Mouse (Mus musculus): ENCODE data around the gene Fhl3. TPM values are rescaled to one million over a fixed set of nuclear protein-coding genes. Genes with fewer than 3 reads are reported as not detected.
A peak's percentile ranks its signal among the peaks of the same experiment; 100 is the strongest.

Gene Fhl3
- 3.8 and 5.8 TPM in 2 replicates for polyA plus RNA-seq (2012; rRNA removed)

DNA sequence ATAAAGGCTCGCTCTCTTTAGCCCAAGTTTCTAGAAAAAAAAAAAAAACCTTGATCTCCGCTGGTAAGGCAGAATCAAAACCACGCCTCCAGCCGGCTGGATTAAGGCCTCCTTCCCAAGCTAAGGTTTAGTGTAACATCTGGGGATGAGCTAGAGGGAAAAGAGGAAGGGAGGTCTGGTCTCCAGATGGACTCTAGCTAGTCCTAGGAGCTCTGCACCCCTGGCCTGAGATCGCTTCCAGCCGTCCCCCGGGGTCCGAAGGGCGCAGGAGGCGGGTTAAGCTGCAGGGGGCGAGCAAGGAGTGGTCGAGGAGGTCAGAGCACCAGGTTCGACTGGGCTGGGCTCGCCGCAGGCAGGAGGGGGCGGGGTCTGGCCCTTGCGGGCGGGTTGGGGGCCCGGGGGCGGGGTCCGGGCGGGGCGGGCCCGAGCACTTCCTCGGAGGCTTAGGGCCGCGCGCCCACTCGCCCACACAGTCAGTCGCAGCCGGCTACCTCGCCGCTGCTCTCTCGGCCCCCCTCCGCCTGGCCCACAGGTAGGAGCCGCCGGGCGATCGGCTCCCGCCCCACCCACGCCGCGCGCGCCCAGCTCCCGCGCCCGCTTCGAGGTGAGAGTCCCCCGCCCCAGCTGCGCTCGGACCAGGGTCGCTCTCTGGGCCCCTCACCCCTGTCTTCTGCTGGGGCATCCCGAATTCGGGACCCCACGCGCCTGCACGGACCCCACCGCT is at the start of gene Fhl3:
Fhl3 (plus strand) TSS at position 454 of the 724 bp plus-strand sequence.
- peak; percentile 43 for DNase-seq (ENCODE audit: low read depth)
- TF ChIP-seq CTCF (IDR thresholded peaks at IDR 0.05; ENCODE audit: borderline replicate concordance, extremely low read depth, insufficient read depth, insufficient read length) = no peak
- TF ChIP-seq POLR2A (IDR thresholded peaks at IDR 0.05; ENCODE audit: borderline replicate concordance, extremely low read depth, insufficient read depth, insufficient read length, poor library complexity, severe bottlenecking) = no peak

GRCm38 (mm10) chr4:124652886-124653285 is 47.6 kb upstream of the Fhl3 start:
- DNase-seq (ENCODE audit: low read depth) = peak; percentile 52
- TF ChIP-seq CTCF (IDR thresholded peaks at IDR 0.05; ENCODE audit: borderline replicate concordance, extremely low read depth, insufficient read depth, insufficient read length) = no peak
- no peak for TF ChIP-seq POLR2A (IDR thresholded peaks at IDR 0.05; ENCODE audit: borderline replicate concordance, extremely low read depth, insufficient read depth, insufficient read length, poor library complexity, severe bottlenecking)

- DNase-seq (ENCODE audit: low read depth) = no peak
- TF ChIP-seq CTCF (IDR thresholded peaks at IDR 0.05; ENCODE audit: borderline replicate concordance, extremely low read depth, insufficient read depth, insufficient read length) = no peak
These were observed 44.0 kb upstream of the Fhl3 start, which contains the start of gene Pou3f1 for GRCm38 (mm10) chr4:124656518-124656853. Gene Pou3f1 (plus strand): TSS chr4:124656807.

- TF ChIP-seq CTCF (IDR thresholded peaks at IDR 0.05; ENCODE audit: borderline replicate concordance, extremely low read depth, insufficient read depth, insufficient read length) (no peak), POLR2A (IDR thresholded peaks at IDR 0.05; ENCODE audit: borderline replicate concordance, extremely low read depth, insufficient read depth, insufficient read length, poor library complexity, severe bottlenecking) (no peak)
- peak; percentile 96 for DNase-seq (ENCODE audit: low read depth)
These were observed 43.4 kb upstream of the Fhl3 start for GRCm38 (mm10) chr4:124656854-124657650.

GRCm38 (mm10) chr4:124657781-124658180 is 42.7 kb upstream of the Fhl3 start:
- TF ChIP-seq CTCF (IDR thresholded peaks at IDR 0.05; ENCODE audit: borderline replicate concordance, extremely low read depth, insufficient read depth, insufficient read length) (no peak), POLR2A (IDR thresholded peaks at IDR 0.05; ENCODE audit: borderline replicate concordance, extremely low read depth, insufficient read depth, insufficient read length, poor library complexity, severe bottlenecking) (no peak)
- DNase-seq (ENCODE audit: low read depth) = no peak

DNA sequence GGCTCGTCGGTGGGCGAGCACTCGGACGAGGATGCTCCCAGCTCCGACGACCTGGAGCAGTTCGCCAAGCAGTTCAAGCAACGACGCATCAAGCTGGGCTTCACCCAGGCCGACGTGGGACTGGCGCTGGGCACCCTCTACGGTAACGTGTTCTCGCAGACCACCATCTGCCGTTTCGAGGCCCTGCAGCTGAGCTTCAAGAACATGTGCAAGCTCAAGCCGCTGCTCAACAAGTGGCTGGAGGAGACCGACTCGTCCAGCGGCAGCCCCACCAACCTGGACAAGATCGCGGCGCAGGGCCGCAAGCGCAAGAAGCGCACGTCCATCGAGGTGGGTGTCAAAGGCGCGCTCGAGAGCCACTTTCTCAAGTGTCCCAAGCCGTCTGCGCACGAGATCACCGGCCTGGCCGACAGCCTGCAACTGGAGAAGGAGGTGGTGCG is 42.1 kb upstream of the Fhl3 start:
- peak; percentile 69 for DNase-seq (ENCODE audit: low read depth)
- TF ChIP-seq CTCF (IDR thresholded peaks at IDR 0.05; ENCODE audit: borderline replicate concordance, extremely low read depth, insufficient read depth, insufficient read length) (no peak), POLR2A (IDR thresholded peaks at IDR 0.05; ENCODE audit: borderline replicate concordance, extremely low read depth, insufficient read depth, insufficient read length, poor library complexity, severe bottlenecking) (no peak)

GRCm38 (mm10) chr4:124659251-124660217 is 41.0 kb upstream of the Fhl3 start:
- TF ChIP-seq CTCF (IDR thresholded peaks at IDR 0.05; ENCODE audit: borderline replicate concordance, extremely low read depth, insufficient read depth, insufficient read length) = no peak
- TF ChIP-seq POLR2A (IDR thresholded peaks at IDR 0.05; ENCODE audit: borderline replicate concordance, extremely low read depth, insufficient read depth, insufficient read length, poor library complexity, severe bottlenecking) = no peak
- peak; percentile 49 for DNase-seq (ENCODE audit: low read depth)

GRCm38 (mm10) chr4:124660603-124661002 is 39.9 kb upstream of the Fhl3 start:
- no peak for TF ChIP-seq CTCF (IDR thresholded peaks at IDR 0.05; ENCODE audit: borderline replicate concordance, extremely low read depth, insufficient read depth, insufficient read length)
- no peak for DNase-seq (ENCODE audit: low read depth)

- no peak for DNase-seq (ENCODE audit: low read depth)
- TF ChIP-seq CTCF (IDR thresholded peaks at IDR 0.05; ENCODE audit: borderline replicate concordance, extremely low read depth, insufficient read depth, insufficient read length) = peak; percentile 26; the same call in 1 of the 2 replicates
- no peak for TF ChIP-seq POLR2A (IDR thresholded peaks at IDR 0.05; ENCODE audit: borderline replicate concordance, extremely low read depth, insufficient read depth, insufficient read length, poor library complexity, severe bottlenecking)
These were observed 37.5 kb upstream of the Fhl3 start for GRCm38 (mm10) chr4:124663034-124663433.

- TF ChIP-seq CTCF (IDR thresholded peaks at IDR 0.05; ENCODE audit: borderline replicate concordance, extremely low read depth, insufficient read depth, insufficient read length) (no peak), POLR2A (IDR thresholded peaks at IDR 0.05; ENCODE audit: borderline replicate concordance, extremely low read depth, insufficient read depth, insufficient read length, poor library complexity, severe bottlenecking) (no peak)
These were observed 36.3 kb upstream of the Fhl3 start for GRCm38 (mm10) chr4:124664185-124664584.

DNA sequence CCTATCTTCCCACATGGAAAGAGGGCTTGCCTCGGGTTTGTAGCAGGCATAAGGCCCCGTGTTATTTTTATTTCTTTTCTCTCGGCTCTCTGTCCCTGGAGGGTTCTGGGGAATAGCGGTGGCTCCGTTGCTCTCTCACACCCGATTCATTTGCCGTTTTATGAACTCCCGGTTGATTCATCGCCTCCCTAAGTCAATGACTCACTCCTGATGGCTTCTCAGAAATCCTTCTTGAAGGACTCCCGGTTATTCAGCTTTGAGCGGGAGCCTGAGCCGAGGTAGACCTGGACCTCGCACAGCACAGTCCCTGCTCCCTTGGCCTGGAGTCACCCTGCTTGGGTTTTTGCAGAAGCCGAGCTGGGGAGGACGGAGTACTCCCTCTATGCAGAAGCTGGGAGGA is 35.9 kb upstream of the Fhl3 start:
- TF ChIP-seq POLR2A (IDR thresholded peaks at IDR 0.05; ENCODE audit: borderline replicate concordance, extremely low read depth, insufficient read depth, insufficient read length, poor library complexity, severe bottlenecking) (no peak), CTCF (IDR thresholded peaks at IDR 0.05; ENCODE audit: borderline replicate concordance, extremely low read depth, insufficient read depth, insufficient read length) (no peak)
- no peak for DNase-seq (ENCODE audit: low read depth)

More at GRCm38 (mm10) chr4:124664185-124664584, 36.3 kb upstream of the Fhl3 start:
- DNase-seq (ENCODE audit: low read depth) = peak; percentile 78

All from brain, embryonic 14.5 days (tissue).